Mouse (Mus musculus) stomach, postnatal 0 days (tissue): ENCODE data around the gene Trim75. TPM values are rescaled to one million over a fixed set of nuclear protein-coding genes. Genes with fewer than 3 reads are reported as not detected.

Experiments used
- ATAC-seq: fragments of 200-750 bp; cut with Nextera tagmentation; 2 replicates; pipeline ENCODE4 v1.8.0; 2017; ENCODE audit not compliant: low FRiP score, low TSS enrichment
- DNase-seq: peaks from one replicate; pipeline ENCODE4 v3.0.0-alpha.2; 2016; ENCODE audit warnings: low spot score
- H3K27ac ChIP-seq: fragments of 300-500 bp; sonication (generic); replicated peaks from 2 replicates; pipeline ENCODE4 v1.5.1; 2014; ENCODE audit warnings: mild to moderate bottlenecking, control low read depth
- H3K27me3 ChIP-seq: fragments of 300-500 bp; sonication (generic); 2 replicates; pipeline ENCODE4 v1.6.1; 2014; ENCODE audit warnings: low read length; ENCODE audit not compliant: control insufficient read depth, insufficient read depth
- H3K36me3 ChIP-seq: fragments of 300-500 bp; sonication (generic); 2 replicates; pipeline ENCODE4 v1.6.1; 2014; ENCODE audit warnings: low read length, mixed read lengths; ENCODE audit not compliant: control insufficient read depth, insufficient read depth
- H3K4me1 ChIP-seq: fragments of 300-500 bp; sonication (generic); replicated peaks from 2 replicates; pipeline ENCODE4 v1.6.1; 2014; ENCODE audit warnings: antibody characterized with exemption; ENCODE audit not compliant: control insufficient read depth, insufficient read depth
- H3K4me2 ChIP-seq: fragments of 300-500 bp; sonication (generic); replicated peaks from 2 replicates; pipeline ENCODE4 v1.6.1; 2014; ENCODE audit warnings: low read depth, mild to moderate bottlenecking, control low read depth, moderate library complexity
- H3K4me3 ChIP-seq: fragments of 300-500 bp; sonication (generic); 2 replicates; pipeline ENCODE4 v1.5.1; 2014; ENCODE audit warnings: low read depth, low read length, control low read depth
- H3K9ac ChIP-seq: fragments of 300-500 bp; sonication (generic); 2 replicates; pipeline ENCODE4 v1.6.1; 2014; ENCODE audit warnings: mild to moderate bottlenecking, low read length, control low read depth, mixed read lengths
- H3K9me3 ChIP-seq: fragments of 300-500 bp; sonication (generic); 2 replicates; pipeline ENCODE4 v1.6.1; 2016; ENCODE audit warnings: low read length; ENCODE audit not compliant: control insufficient read depth
- CTCF ChIP-seq: IDR thresholded peaks from 2 replicates; pipeline ENCODE4 v1.5.1; 2016; ENCODE audit warnings: antibody characterized with exemption, low read depth, mild to moderate bottlenecking, moderate library complexity
- EP300 ChIP-seq: optimal IDR thresholded peaks from 2 replicates; pipeline ENCODE3; 2016; ENCODE audit warnings: antibody characterized with exemption
- WGBS: fragments of 180-500 bp; shearing (Covaris S2); extraction: QIAGEN DNeasy Blood & Tissue Kit; methylation state at CpG from one replicate; pipeline ENCODE4 v1.1.7; 2014; 5-methylcytosine and 5-hydroxymethylcytosine counted together
- polyA plus RNA-seq: library from polyadenylated mRNA; unstranded; fragments of >200 nt; fragmentation: Nextera tagmentation; extraction: Ambion mirVana; gene quantifications from 2 replicates; pipeline ENCODE4 v1.2.1, GENCODE M21; 2015

The Trim75 gene
- not detected in 2 replicates for polyA plus RNA-seq

- WGBS, result 86% methylated on average over 4 of the region's 4 CpGs
These were observed at the start of gene Trim75 for GRCm38 (mm10) chr8:64987731-64988130. TSS of gene Trim75 (minus strand) at chr8:64987831.

GRCm38 (mm10) chr8:65037117-65037533 lies 49.5 kb upstream of the Trim75 start, which contains the start of gene Apela:
TSS of gene Apela (minus strand) at chr8:65037336.
- H3K27me3 ChIP-seq, result no peaks in the 10 kb centered on the region
- no peak within 1 kb of the TSS for H3K27ac ChIP-seq
- peak within 1 kb of the TSS; percentile 18 for H3K4me3 ChIP-seq
- no peak within 1 kb of the TSS for H3K9ac ChIP-seq
- no peaks in the 10 kb centered on the region for H3K36me3 ChIP-seq
- under 1% methylated on average over 8 of the region's 8 CpGs for WGBS
- H3K9me3 ChIP-seq, result no peaks in the 10 kb centered on the region
- H3K4me1 ChIP-seq, result no peaks in the 10 kb centered on the region
- no peak for TF ChIP-seq EP300
- no peak for TF ChIP-seq CTCF
- peak; percentile 83 for ATAC-seq
- DNase-seq, result peak; percentile 70
- peak within 1 kb of the TSS; percentile 45 for H3K4me2 ChIP-seq

More at GRCm38 (mm10) chr8:64987731-64988130, at the start of gene Trim75:
- H3K9me3 ChIP-seq, result no peaks in the 10 kb centered on the region
- H3K4me2 ChIP-seq, result no peak within 1 kb of the TSS
- no peaks in the 10 kb centered on the region for H3K27me3 ChIP-seq
- no peak within 1 kb of the TSS for H3K4me3 ChIP-seq
- no peak within 1 kb of the TSS for H3K9ac ChIP-seq
- TF ChIP-seq CTCF (no peak), EP300 (no peak)
- H3K4me1 ChIP-seq, result no peaks in the 10 kb centered on the region
- ATAC-seq (no peak), DNase-seq (no peak)
- H3K27ac ChIP-seq, result no peak within 1 kb of the TSS
- no peaks in the 10 kb centered on the region for H3K36me3 ChIP-seq

GRCm38 (mm10) chr8:65034136-65034535 lies 46.5 kb upstream of the Trim75 start:
- Histone ChIP-seq H3K4me2 (no peak overlapping the region), H3K4me3 (no peak overlapping the region)
- WGBS, result 52% methylated on average over 2 of the region's 2 CpGs

GRCm38 (mm10) chr8:65033056-65033455 lies 45.4 kb upstream of the Trim75 start:
- whole genome bisulfite sequencing, result 70% methylated on average over 13 of the region's 13 CpGs
- Histone ChIP-seq H3K27me3 (no peaks in the 10 kb centered on the region), H3K4me1 (no peaks in the 10 kb centered on the region), H3K4me2 (no peak overlapping the region), H3K27ac (no peak overlapping the region), H3K9me3 (no peaks in the 10 kb centered on the region), H3K36me3 (no peaks in the 10 kb centered on the region), H3K4me3 (no peak overlapping the region), H3K9ac (no peak overlapping the region)
- ATAC-seq (no peak), DNase-seq (no peak)
- TF ChIP-seq EP300, result no peak
- no peak for TF ChIP-seq CTCF

More at GRCm38 (mm10) chr8:65034136-65034535, 46.5 kb upstream of the Trim75 start:
- Histone ChIP-seq H3K36me3 (no peaks in the 10 kb centered on the region), H3K27ac (no peak overlapping the region), H3K4me1 (no peaks in the 10 kb centered on the region), H3K9ac (no peak overlapping the region), H3K27me3 (no peaks in the 10 kb centered on the region), H3K9me3 (no peaks in the 10 kb centered on the region)
- DNase-seq (no peak), ATAC-seq (no peak)
- TF ChIP-seq CTCF (no peak), EP300 (no peak)

GRCm38 (mm10) chr8:65032107-65032506 lies 44.5 kb upstream of the Trim75 start:
- Histone ChIP-seq H3K27me3 (no peaks in the 10 kb centered on the region), H3K4me3 (no peak overlapping the region), H3K27ac (no peak overlapping the region), H3K4me2 (no peak overlapping the region), H3K36me3 (no peaks in the 10 kb centered on the region), H3K9me3 (no peaks in the 10 kb centered on the region), H3K4me1 (no peaks in the 10 kb centered on the region), H3K9ac (no peak overlapping the region)
- TF ChIP-seq EP300 (no peak), CTCF (no peak)
- ATAC-seq (no peak), DNase-seq (no peak)
- 90% methylated on average over 1 of the region's 1 CpGs for WGBS

- TF ChIP-seq EP300 (no peak), CTCF (no peak)
- no peak overlapping the region for H3K9ac ChIP-seq
- H3K4me3 ChIP-seq, result no peak overlapping the region
- DNase-seq (no peak), ATAC-seq (no peak)
- H3K36me3 ChIP-seq, result no peaks in the 10 kb centered on the region
- no peaks in the 10 kb centered on the region for H3K4me1 ChIP-seq
- WGBS, result 52% methylated on average over 4 of the region's 4 CpGs
- H3K9me3 ChIP-seq, result no peaks in the 10 kb centered on the region
- no peak overlapping the region for H3K27ac ChIP-seq
- H3K4me2 ChIP-seq, result no peak overlapping the region
- no peaks in the 10 kb centered on the region for H3K27me3 ChIP-seq
These were observed 43.3 kb upstream of the Trim75 start for GRCm38 (mm10) chr8:65030735-65031485.
